Mouse (Mus musculus): ENCODE data around the gene Slc2a3. TPM values are rescaled to one million over a fixed set of nuclear protein-coding genes. Genes with fewer than 3 reads are reported as not detected.

The Slc2a3 gene
- polyA plus RNA-seq, 1 experiment = 102 TPM

DNA sequence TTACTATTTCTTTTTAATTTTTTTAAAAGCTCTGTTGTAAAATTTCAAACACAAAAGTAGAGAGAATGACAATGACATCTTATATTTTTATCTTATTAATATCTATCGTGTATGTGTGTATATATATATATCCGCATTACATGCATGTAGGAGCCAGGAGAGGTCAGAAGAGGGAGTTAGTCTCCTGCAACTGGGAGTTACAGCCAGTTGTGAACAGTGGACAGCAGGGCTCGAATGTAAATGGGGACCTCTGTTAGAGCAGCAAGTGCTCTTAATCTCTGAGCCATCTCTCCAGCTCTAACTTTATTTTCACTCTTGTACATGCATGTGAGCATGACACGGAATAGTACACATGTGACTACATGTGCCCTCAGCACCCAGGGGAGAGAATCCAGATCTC is 11.3 kb upstream of the Slc2a3 start:
- H3K27me3 ChIP-seq (ENCODE audit: control insufficient read depth, insufficient read depth, low read length) = no peaks in the 10 kb centered on the region

GRCm38 (mm10) chr6:122811771-122812600 is 10.5 kb upstream of the Slc2a3 start:
- H3K4me1 ChIP-seq (ENCODE audit: control insufficient read depth, insufficient read depth, low read length) = 0 out of 2 replicates have a peak, but pooled peaks cover 2% of the 10 kb centered on the region
- H3K27ac ChIP-seq (ENCODE audit: insufficient read depth, low read length) = peak overlapping the region; percentile 92
- no peaks in the 10 kb centered on the region for H3K27me3 ChIP-seq (ENCODE audit: control insufficient read depth, insufficient read depth, low read length)
- WGBS = 19% methylated on average over 16 of the region's 16 CpGs
- TF ChIP-seq POLR2A (IDR thresholded peaks at IDR 0.05; ENCODE audit: borderline replicate concordance, insufficient read depth, low read length) = no peak
- no peak for TF ChIP-seq CTCF (IDR thresholded peaks at IDR 0.05; ENCODE audit: borderline replicate concordance, insufficient read depth, low read depth, low read length)
- peak; percentile 52 to 59 for DNase-seq
- H3K4me3 ChIP-seq (replicated peaks; ENCODE audit: insufficient read depth, low read depth, low read length) = peak overlapping the region; percentile 68

More for the DNA sequence above, 11.3 kb upstream of the Slc2a3 start:
- TF ChIP-seq POLR2A (IDR thresholded peaks at IDR 0.05; ENCODE audit: borderline replicate concordance, insufficient read depth, low read length) (no peak), CTCF (IDR thresholded peaks at IDR 0.05; ENCODE audit: borderline replicate concordance, insufficient read depth, low read depth, low read length) (no peak)
- Histone ChIP-seq H3K4me1 (ENCODE audit: control insufficient read depth, insufficient read depth, low read length) (0 out of 2 replicates have a peak, but pooled peaks cover 2% of the 10 kb centered on the region), H3K4me3 (replicated peaks; ENCODE audit: insufficient read depth, low read depth, low read length) (no peak overlapping the region), H3K27ac (ENCODE audit: insufficient read depth, low read length) (no peak overlapping the region)
- DNase-seq = no peak
- WGBS = 89% methylated on average over 4 of the region's 4 CpGs

DNA sequence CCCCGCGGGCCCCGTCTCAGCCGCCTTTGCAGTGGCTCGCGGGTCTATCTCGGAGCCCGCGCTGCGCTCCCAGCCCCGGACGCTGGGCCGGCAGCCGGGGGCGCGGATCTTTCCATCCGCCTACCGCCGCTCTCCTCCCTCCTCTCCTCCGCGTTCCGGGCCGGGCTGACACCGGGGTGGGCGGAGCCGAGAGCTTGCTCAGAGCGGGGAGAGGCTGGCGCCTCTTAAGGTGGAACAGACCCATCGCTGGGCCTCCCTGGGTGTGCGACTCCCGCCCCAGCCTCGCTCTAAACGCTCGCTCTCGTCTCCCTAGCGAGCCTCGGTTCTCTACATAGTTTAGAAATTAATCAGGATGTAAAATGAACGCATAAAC is 9.8 kb upstream of the Slc2a3 start:
- TF ChIP-seq POLR2A (IDR thresholded peaks at IDR 0.05; ENCODE audit: borderline replicate concordance, insufficient read depth, low read length) = peak; percentile 65; the same call in 1 of the 2 replicates
- no peak for TF ChIP-seq CTCF (IDR thresholded peaks at IDR 0.05; ENCODE audit: borderline replicate concordance, insufficient read depth, low read depth, low read length)
- 1% methylated on average over 38 of the region's 38 CpGs for WGBS
- no peaks in the 10 kb centered on the region for H3K27me3 ChIP-seq (ENCODE audit: control insufficient read depth, insufficient read depth, low read length)
- peak overlapping the region; percentile 68 for H3K4me3 ChIP-seq (replicated peaks; ENCODE audit: insufficient read depth, low read depth, low read length)
- 0 out of 2 replicates have a peak, but pooled peaks cover 2% of the 10 kb centered on the region for H3K4me1 ChIP-seq (ENCODE audit: control insufficient read depth, insufficient read depth, low read length)
- peak; percentile 94 to 95 for DNase-seq
- peak overlapping the region; percentile 86 for H3K27ac ChIP-seq (ENCODE audit: insufficient read depth, low read length)

DNA sequence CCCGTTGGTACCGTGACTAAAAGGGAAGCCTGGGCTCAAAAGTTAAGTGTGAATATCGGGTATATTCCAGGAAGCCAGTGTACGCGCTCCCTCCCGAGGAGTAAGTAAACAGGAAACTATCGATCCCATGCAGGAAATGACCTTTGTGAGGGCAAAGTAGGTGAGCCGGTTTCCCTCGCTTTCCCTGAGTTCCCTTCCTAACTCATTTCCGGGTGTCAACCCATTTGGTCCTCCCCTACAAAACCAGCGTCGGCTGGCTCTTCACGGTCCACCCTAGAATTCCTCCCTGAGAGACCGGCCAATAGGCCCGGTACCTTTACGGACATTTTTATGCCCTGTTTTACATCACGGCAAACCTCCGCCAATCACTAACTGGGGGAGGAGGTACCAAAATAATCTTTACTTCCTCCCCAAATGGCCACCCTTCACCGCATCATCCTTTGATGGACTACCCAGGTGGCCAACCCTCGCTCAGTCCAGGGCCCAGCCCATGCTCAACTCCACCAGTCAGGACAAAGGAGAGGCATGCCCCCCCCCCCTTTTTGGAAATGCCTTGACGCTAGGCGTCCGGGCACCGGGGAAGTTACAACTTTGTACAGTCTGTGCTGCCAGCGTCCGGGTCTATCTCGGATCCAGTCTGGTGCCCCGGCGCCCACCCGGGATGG is 9.3 kb upstream of the Slc2a3 start:
- peak overlapping the region; percentile 85 for H3K4me3 ChIP-seq (replicated peaks; ENCODE audit: insufficient read depth, low read depth, low read length)
- 0 out of 2 replicates have a peak, but pooled peaks cover 2% of the 10 kb centered on the region for H3K4me1 ChIP-seq (ENCODE audit: control insufficient read depth, insufficient read depth, low read length)
- peak; percentile 85; the same call in 1 of the 2 replicates for TF ChIP-seq POLR2A (IDR thresholded peaks at IDR 0.05; ENCODE audit: borderline replicate concordance, insufficient read depth, low read length)
- TF ChIP-seq CTCF (IDR thresholded peaks at IDR 0.05; ENCODE audit: borderline replicate concordance, insufficient read depth, low read depth, low read length) = no peak
- no peaks in the 10 kb centered on the region for H3K27me3 ChIP-seq (ENCODE audit: control insufficient read depth, insufficient read depth, low read length)
- under 1% methylated on average over 30 of the region's 30 CpGs for WGBS
- DNase-seq = peak; percentile 97 to 100
- peak overlapping the region; percentile 86 for H3K27ac ChIP-seq (ENCODE audit: insufficient read depth, low read length)

DNA sequence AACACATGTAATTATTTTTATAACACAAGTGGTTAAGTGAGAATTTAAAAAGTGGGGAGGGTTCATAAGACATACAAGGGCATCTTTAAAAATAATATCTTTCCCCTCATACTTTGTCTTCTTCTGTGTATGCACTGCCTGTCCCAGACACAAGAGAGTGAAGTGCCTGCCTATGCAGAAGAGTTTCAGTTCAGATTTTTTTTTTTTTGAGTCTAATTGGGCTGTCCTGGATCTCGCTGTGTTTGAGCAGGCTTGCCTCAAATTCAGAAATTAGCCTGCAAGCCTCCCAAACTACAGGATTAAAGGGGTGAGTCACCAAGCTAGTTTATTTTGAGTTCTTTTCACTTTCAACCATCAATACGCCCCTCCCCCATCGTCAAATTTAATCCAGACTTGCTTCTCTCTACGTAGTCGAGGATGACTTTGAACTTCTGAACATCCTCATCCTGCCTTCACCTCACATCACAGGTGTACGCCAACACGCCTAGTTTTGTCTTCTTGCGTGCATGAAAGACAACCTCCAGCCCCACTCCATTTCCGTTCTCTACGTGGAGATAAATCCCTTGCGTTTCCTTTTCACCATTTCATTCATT is 8.7 kb upstream of the Slc2a3 start:
- WGBS = under 1% methylated on average over 11 of the region's 11 CpGs
- Histone ChIP-seq H3K27ac (ENCODE audit: insufficient read depth, low read length) (peak overlapping the region; percentile 78), H3K4me1 (ENCODE audit: control insufficient read depth, insufficient read depth, low read length) (0 out of 2 replicates have a peak, but pooled peaks cover 2% of the 10 kb centered on the region), H3K27me3 (ENCODE audit: control insufficient read depth, insufficient read depth, low read length) (no peaks in the 10 kb centered on the region), H3K4me3 (replicated peaks; ENCODE audit: insufficient read depth, low read depth, low read length) (peak overlapping the region; percentile 85)
- no peak for TF ChIP-seq CTCF (IDR thresholded peaks at IDR 0.05; ENCODE audit: borderline replicate concordance, insufficient read depth, low read depth, low read length)
- no peak for TF ChIP-seq POLR2A (IDR thresholded peaks at IDR 0.05; ENCODE audit: borderline replicate concordance, insufficient read depth, low read length)
- DNase-seq = no peak

DNA sequence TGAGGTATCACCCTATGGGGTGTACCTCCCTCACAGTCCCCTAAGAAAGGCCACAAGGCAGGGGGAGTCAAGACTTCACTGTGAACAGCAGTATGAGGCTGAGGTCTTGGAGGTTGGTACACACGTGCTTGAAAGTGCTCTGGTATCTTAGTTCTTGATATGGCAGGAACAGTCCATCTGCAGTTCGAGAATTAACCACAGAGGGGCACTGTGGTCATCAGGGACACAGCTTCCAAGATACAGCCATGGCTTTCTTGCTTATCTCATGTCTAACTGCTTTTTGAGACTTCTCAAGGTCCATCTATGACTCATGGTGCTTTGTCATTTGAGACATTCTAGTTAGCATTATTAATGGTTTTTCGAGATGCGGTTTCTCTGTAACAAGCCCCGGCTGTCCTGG is 3.0 kb upstream of the Slc2a3 start:
- TF ChIP-seq CTCF (IDR thresholded peaks at IDR 0.05; ENCODE audit: borderline replicate concordance, insufficient read depth, low read depth, low read length) (peak; percentile 68; the same call in 1 of the 2 replicates), POLR2A (IDR thresholded peaks at IDR 0.05; ENCODE audit: borderline replicate concordance, insufficient read depth, low read length) (no peak)
- 27% methylated on average over 5 of the region's 5 CpGs for WGBS
- peak; percentile 73 to 83 for DNase-seq
- Histone ChIP-seq H3K27ac (ENCODE audit: insufficient read depth, low read length) (no peak overlapping the region), H3K4me3 (replicated peaks; ENCODE audit: insufficient read depth, low read depth, low read length) (no peak overlapping the region), H3K4me1 (ENCODE audit: control insufficient read depth, insufficient read depth, low read length) (no peaks in the 10 kb centered on the region), H3K27me3 (ENCODE audit: control insufficient read depth, insufficient read depth, low read length) (no peaks in the 10 kb centered on the region)

GRCm38 (mm10) chr6:122801801-122802514 is 518 bp upstream of the Slc2a3 start:
- H3K4me3 ChIP-seq (replicated peaks; ENCODE audit: insufficient read depth, low read depth, low read length) = peak overlapping the region; percentile 58

More at GRCm38 (mm10) chr6:122801801-122802514, 518 bp upstream of the Slc2a3 start:
- peak overlapping the region; percentile 53 for H3K27ac ChIP-seq (ENCODE audit: insufficient read depth, low read length)
- H3K27me3 ChIP-seq (ENCODE audit: control insufficient read depth, insufficient read depth, low read length) = no peaks in the 10 kb centered on the region
- H3K4me1 ChIP-seq (ENCODE audit: control insufficient read depth, insufficient read depth, low read length) = no peaks in the 10 kb centered on the region
- DNase-seq = peak in 1 of 2 experiments; percentile 61
- under 1% methylated on average over 34 of the region's 34 CpGs for WGBS
- TF ChIP-seq POLR2A (IDR thresholded peaks at IDR 0.05; ENCODE audit: borderline replicate concordance, insufficient read depth, low read length) = no peak
- no peak for TF ChIP-seq CTCF (IDR thresholded peaks at IDR 0.05; ENCODE audit: borderline replicate concordance, insufficient read depth, low read depth, low read length)

Measured in cerebellum, adult 2 months (tissue).